Mouse (Mus musculus): ENCODE measurements around the gene Gfpt2. TPM values are rescaled to one million over a fixed set of nuclear protein-coding genes. Genes with fewer than 3 reads are reported as not detected.

Gfpt2 gene
- total RNA-seq, 1 experiment = 28.0 TPM

DNA sequence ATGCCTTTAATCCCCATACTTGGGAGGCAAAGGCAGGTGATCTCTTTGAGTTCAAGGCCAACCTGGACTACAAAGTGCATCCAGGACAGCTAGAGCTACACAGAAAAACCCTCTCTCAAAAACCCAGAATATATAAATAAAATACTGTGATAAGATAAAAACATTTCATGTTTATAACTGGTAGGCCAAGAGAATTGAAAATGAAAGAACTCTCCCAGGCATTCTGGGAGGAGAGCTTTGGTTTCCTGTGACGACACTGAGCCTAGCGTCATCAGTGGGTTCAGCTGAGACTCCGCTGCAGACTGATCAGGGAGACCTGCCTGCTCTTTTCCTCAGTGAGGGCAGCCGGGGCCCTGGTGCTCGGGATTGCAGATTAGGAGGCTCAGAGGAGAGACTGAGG is 61.2 kb downstream of the Gfpt2 start:
- no peak for DNase-seq (ENCODE audit: low read depth, low spot score)
- H3K9me3 ChIP-seq (ENCODE audit: control insufficient read depth, insufficient read depth, low read depth, low read length) = no peaks in the 10 kb centered on the region
- no peak overlapping the region for H3K9ac ChIP-seq (ENCODE audit: insufficient read depth, low read depth, low read length, poor library complexity, severe bottlenecking)
- no peak overlapping the region for H3K27ac ChIP-seq (ENCODE audit: insufficient read depth, low read depth, low read length, poor library complexity, severe bottlenecking)
- H3K4me3 ChIP-seq (ENCODE audit: insufficient read depth in 1 of 2, low read depth in 1 of 2, low read length in 2 of 2, poor library complexity in 1 of 2, severe bottlenecking in 1 of 2) = no peak overlapping the region
- H3K4me1 ChIP-seq (ENCODE audit: control insufficient read depth in 2 of 2, insufficient read depth in 2 of 2, low read length in 2 of 2, poor library complexity in 1 of 2) = no peaks in the 10 kb centered on the region
- in situ Hi-C loops (cut with MboI; ENCODE audit: low sequenced_read_pairs in 2 of 2, unreplicated experiment in 2 of 2) = no loop called here
- 0 out of 2 replicates have a peak, but pooled peaks cover 3% of the 10 kb centered on the region for H3K36me3 ChIP-seq (ENCODE audit: control insufficient read depth, insufficient read depth, low read length, poor library complexity, severe bottlenecking)
- TF ChIP-seq ZC3H11A (IDR thresholded peaks at IDR 0.05; ENCODE audit: borderline replicate concordance, low read depth, low read length) = no peak
- TF ChIP-seq ZNF384 (IDR thresholded peaks at IDR 0.05; ENCODE audit: low read depth, low read length) = no peak
- no peak for TF ChIP-seq HCFC1 (IDR thresholded peaks at IDR 0.05; ENCODE audit: borderline replicate concordance, insufficient read depth, low read length)
- TF ChIP-seq CHD2 (IDR thresholded peaks at IDR 0.05; ENCODE audit: low read depth, low read length) = no peak
- no peak for TF ChIP-seq MAFK (IDR thresholded peaks at IDR 0.05; ENCODE audit: insufficient read depth, low read depth, low read length)

DNA sequence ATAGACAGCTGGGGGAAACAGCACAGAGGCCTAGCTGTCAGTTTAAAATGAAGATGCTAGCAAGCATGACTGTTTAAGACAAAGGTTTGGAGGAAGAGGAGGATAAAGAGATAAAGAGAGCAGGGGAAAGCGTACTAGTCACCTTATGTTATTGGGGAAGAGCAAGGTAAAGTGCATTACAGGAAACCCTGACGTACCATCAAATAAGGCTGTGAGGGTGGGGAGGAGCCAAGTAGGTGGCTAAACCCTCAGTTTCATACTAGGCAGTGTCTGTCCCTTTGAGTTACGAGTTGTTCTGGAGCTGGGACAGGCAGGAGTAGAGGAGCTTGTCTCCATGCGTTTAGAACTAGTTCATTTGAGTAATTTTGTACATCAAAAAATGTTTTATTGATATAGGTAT is 67.2 kb downstream of the Gfpt2 start:
- in situ Hi-C loops (cut with MboI; ENCODE audit: low sequenced_read_pairs in 2 of 2, unreplicated experiment in 2 of 2) = loop anchor here in 1 of 2 experiments (10.0 kb wide), 1 partner anchor 126 kb away; no protein-coding TSS in a partner anchor
- H3K9me3 ChIP-seq (ENCODE audit: control insufficient read depth, insufficient read depth, low read depth, low read length) = no peaks in the 10 kb centered on the region
- no peak overlapping the region for H3K27ac ChIP-seq (ENCODE audit: insufficient read depth, low read depth, low read length, poor library complexity, severe bottlenecking)
- no peak for DNase-seq (ENCODE audit: low read depth, low spot score)
- no peaks in the 10 kb centered on the region for H3K4me1 ChIP-seq (ENCODE audit: control insufficient read depth in 2 of 2, insufficient read depth in 2 of 2, low read length in 2 of 2, poor library complexity in 1 of 2)
- TF ChIP-seq MAFK (IDR thresholded peaks at IDR 0.05; ENCODE audit: insufficient read depth, low read depth, low read length) (no peak), HCFC1 (IDR thresholded peaks at IDR 0.05; ENCODE audit: borderline replicate concordance, insufficient read depth, low read length) (no peak), CHD2 (IDR thresholded peaks at IDR 0.05; ENCODE audit: low read depth, low read length) (no peak), ZC3H11A (IDR thresholded peaks at IDR 0.05; ENCODE audit: borderline replicate concordance, low read depth, low read length) (no peak), ZNF384 (IDR thresholded peaks at IDR 0.05; ENCODE audit: low read depth, low read length) (no peak)
- no peak overlapping the region for H3K4me3 ChIP-seq (ENCODE audit: insufficient read depth in 1 of 2, low read depth in 1 of 2, low read length in 2 of 2, poor library complexity in 1 of 2, severe bottlenecking in 1 of 2)
- H3K9ac ChIP-seq (ENCODE audit: insufficient read depth, low read depth, low read length, poor library complexity, severe bottlenecking) = no peak overlapping the region
- H3K36me3 ChIP-seq (ENCODE audit: control insufficient read depth, insufficient read depth, low read length, poor library complexity, severe bottlenecking) = no peaks in the 10 kb centered on the region

DNA sequence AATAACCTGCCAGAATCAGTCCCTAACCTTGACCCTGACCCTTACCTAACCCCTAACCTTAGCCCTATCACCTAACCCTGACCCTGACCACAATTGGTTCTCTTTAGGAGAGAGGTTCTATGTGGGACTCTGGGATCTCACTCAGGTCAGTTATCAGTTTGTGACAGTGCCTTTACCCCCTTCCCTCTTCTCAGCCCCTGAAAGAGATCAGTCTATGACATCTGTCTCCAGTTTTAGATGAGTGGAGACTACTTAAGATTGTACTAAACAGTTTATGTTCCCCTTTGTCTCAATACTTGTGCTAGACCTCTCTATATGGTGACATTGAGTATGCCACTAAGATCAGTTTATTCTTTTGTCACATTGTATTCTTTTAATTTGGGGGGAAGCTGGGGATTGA is 69.9 kb downstream of the Gfpt2 start:
- no peaks in the 10 kb centered on the region for H3K9me3 ChIP-seq (ENCODE audit: control insufficient read depth, insufficient read depth, low read depth, low read length)
- no peak for TF ChIP-seq ZNF384 (IDR thresholded peaks at IDR 0.05; ENCODE audit: low read depth, low read length)
- TF ChIP-seq ZC3H11A (IDR thresholded peaks at IDR 0.05; ENCODE audit: borderline replicate concordance, low read depth, low read length) = no peak
- no peak for TF ChIP-seq CHD2 (IDR thresholded peaks at IDR 0.05; ENCODE audit: low read depth, low read length)
- TF ChIP-seq HCFC1 (IDR thresholded peaks at IDR 0.05; ENCODE audit: borderline replicate concordance, insufficient read depth, low read length) = no peak
- no peak for TF ChIP-seq MAFK (IDR thresholded peaks at IDR 0.05; ENCODE audit: insufficient read depth, low read depth, low read length)
- H3K27ac ChIP-seq (ENCODE audit: insufficient read depth, low read depth, low read length, poor library complexity, severe bottlenecking) = no peak overlapping the region
- no peak for DNase-seq (ENCODE audit: low read depth, low spot score)
- H3K9ac ChIP-seq (ENCODE audit: insufficient read depth, low read depth, low read length, poor library complexity, severe bottlenecking) = no peak overlapping the region
- no peaks in the 10 kb centered on the region for H3K4me1 ChIP-seq (ENCODE audit: control insufficient read depth in 2 of 2, insufficient read depth in 2 of 2, low read length in 2 of 2, poor library complexity in 1 of 2)
- H3K4me3 ChIP-seq (ENCODE audit: insufficient read depth in 1 of 2, low read depth in 1 of 2, low read length in 2 of 2, poor library complexity in 1 of 2, severe bottlenecking in 1 of 2) = no peak overlapping the region
- in situ Hi-C loops (cut with MboI; ENCODE audit: low sequenced_read_pairs in 2 of 2, unreplicated experiment in 2 of 2) = loop anchor here in 1 of 2 experiments (10.0 kb wide), 1 partner anchor 129 kb away; no protein-coding TSS in a partner anchor
- no peaks in the 10 kb centered on the region; the same call in 1 of the 2 replicates for H3K36me3 ChIP-seq (ENCODE audit: control insufficient read depth, insufficient read depth, low read length, poor library complexity, severe bottlenecking)

DNA sequence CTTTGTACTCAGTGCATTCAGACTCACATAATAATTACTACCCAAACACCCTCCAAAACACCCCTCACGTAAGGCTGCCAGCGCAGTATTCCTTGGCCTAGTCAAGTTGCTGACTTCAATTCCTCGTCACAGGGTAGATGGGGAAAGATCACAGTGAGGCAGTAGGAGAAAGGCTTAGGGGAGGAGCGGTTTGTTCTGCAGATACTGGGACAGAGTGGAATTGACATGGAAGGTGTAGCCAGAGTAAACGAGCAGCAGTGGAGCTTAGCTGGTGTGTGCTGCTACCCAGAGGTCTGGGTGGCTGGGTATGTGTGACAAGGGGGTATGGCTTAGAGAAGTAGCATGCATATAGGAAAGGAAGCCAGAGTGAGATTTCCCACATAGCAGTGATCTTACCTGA is 73.3 kb downstream of the Gfpt2 start:
- Histone ChIP-seq H3K9me3 (ENCODE audit: control insufficient read depth, insufficient read depth, low read depth, low read length) (no peaks in the 10 kb centered on the region), H3K9ac (ENCODE audit: insufficient read depth, low read depth, low read length, poor library complexity, severe bottlenecking) (no peak overlapping the region), H3K27ac (ENCODE audit: insufficient read depth, low read depth, low read length, poor library complexity, severe bottlenecking) (no peak overlapping the region), H3K4me1 (ENCODE audit: control insufficient read depth in 2 of 2, insufficient read depth in 2 of 2, low read length in 2 of 2, poor library complexity in 1 of 2) (no peaks in the 10 kb centered on the region), H3K4me3 (ENCODE audit: insufficient read depth in 1 of 2, low read depth in 1 of 2, low read length in 2 of 2, poor library complexity in 1 of 2, severe bottlenecking in 1 of 2) (no peak overlapping the region), H3K36me3 (ENCODE audit: control insufficient read depth, insufficient read depth, low read length, poor library complexity, severe bottlenecking) (peaks cover 6% of the 10 kb centered on the region; the same call in 1 of the 2 replicates)
- no peak for DNase-seq (ENCODE audit: low read depth, low spot score)
- in situ Hi-C loops (cut with MboI; ENCODE audit: low sequenced_read_pairs in 2 of 2, unreplicated experiment in 2 of 2) = loop anchor here in 1 of 2 experiments (10.0 kb wide), 1 partner anchor 133 kb away; no protein-coding TSS in a partner anchor
- no peak for TF ChIP-seq MAFK (IDR thresholded peaks at IDR 0.05; ENCODE audit: insufficient read depth, low read depth, low read length)
- no peak for TF ChIP-seq HCFC1 (IDR thresholded peaks at IDR 0.05; ENCODE audit: borderline replicate concordance, insufficient read depth, low read length)
- no peak for TF ChIP-seq ZC3H11A (IDR thresholded peaks at IDR 0.05; ENCODE audit: borderline replicate concordance, low read depth, low read length)
- TF ChIP-seq ZNF384 (IDR thresholded peaks at IDR 0.05; ENCODE audit: low read depth, low read length) = no peak
- TF ChIP-seq CHD2 (IDR thresholded peaks at IDR 0.05; ENCODE audit: low read depth, low read length) = no peak
